Mouse (Mus musculus): ENCODE results near the gene Apol8.

DNA sequence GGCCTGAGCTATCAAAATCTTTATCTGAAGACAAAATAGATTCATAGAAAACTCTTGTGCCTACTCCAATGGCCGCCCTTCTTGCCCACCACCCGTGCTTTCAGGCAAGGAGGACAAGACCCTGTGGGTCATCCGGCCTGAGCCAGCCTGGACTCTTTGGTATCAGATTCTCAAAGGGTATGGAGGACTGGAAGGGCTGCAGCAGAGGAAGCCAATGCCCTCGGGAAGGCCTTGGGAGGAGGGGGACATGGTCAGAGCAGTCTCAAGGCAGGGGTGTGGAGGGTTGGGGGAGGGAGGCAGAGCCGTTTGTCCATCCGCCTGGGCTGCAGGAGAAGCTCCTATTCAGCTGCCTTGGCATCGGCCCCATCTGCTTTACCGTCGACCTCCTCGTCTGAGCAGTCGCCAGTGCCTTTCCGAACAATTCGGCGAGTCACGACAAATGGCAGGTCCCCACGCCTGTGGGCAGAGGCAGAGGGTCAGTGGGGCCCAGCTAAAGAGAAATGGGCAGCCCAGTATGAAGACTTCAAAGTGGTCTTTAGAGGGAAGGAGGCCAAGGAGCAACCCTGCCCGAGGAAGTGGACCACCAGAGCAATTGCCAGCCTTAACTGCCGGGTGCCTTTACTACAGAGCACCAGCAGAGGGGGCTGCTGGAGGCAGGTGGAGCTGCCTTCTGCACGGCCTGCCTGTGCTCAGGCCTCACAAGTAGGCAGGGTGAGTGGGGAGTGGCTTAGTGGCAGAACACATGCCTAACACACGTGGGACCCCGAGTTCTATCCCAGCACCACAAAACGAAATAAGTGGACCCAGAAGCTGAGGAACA lies 5.0 kb upstream of the Apol8 start:
- TF ChIP-seq CTCF (IDR thresholded peaks at IDR 0.05) (peak; percentile 75), EP300 (IDR thresholded peaks at IDR 0.05) (no peak)

All from lung, postnatal 0 days (tissue).